Mouse (Mus musculus): ENCODE measurements at regions not wholly inside any gene's neighbourhood (a gene's known extent, or its start where the extent isn't known, plus 50 kb on each side); places are given as distances from the start of the nearest gene placed in this dataset.
"Not testable (repeated sequence)": the region's sequence is repeated elsewhere in the genome, so short reads cannot be mapped to it uniquely, and the experiment has no call there.

GRCm38 (mm10) chr5:149815879-149816278 lies 137.8 kb downstream of the B3glct start:
- DNase-seq (ENCODE audit: low read depth, low spot score) = peak; percentile 74

GRCm38 (mm10) chr5:149818812-149819211 lies 140.8 kb downstream of the B3glct start:
- peak; percentile 78 for DNase-seq (ENCODE audit: low read depth, low spot score)

GRCm38 (mm10) chr5:149823821-149824220 lies 145.8 kb downstream of the B3glct start:
- DNase-seq (ENCODE audit: low read depth, low spot score) = no peak

- peak; percentile 55 for DNase-seq (ENCODE audit: low read depth, low spot score)
Measured at GRCm38 (mm10) chr5:149827599-149827998, 149.6 kb downstream of the B3glct start.

GRCm38 (mm10) chr5:149831122-149831861 lies 153.3 kb downstream of the B3glct start:
- DNase-seq (ENCODE audit: low read depth, low spot score) = peak; percentile 92

- DNase-seq (ENCODE audit: low read depth, low spot score) = no peak
Measured at GRCm38 (mm10) chr5:149837379-149837778, 159.3 kb downstream of the B3glct start.

GRCm38 (mm10) chr5:149842491-149842890 lies 164.5 kb downstream of the B3glct start:
- no peak for DNase-seq (ENCODE audit: low read depth, low spot score)

- no peak for DNase-seq (ENCODE audit: low read depth, low spot score)
Measured at GRCm38 (mm10) chr5:149843310-149843709, 165.3 kb downstream of the B3glct start.

- DNase-seq (ENCODE audit: low read depth, low spot score) = no peak
Measured at GRCm38 (mm10) chr5:149845256-149845655, 167.2 kb downstream of the B3glct start.

- no peak for DNase-seq (ENCODE audit: low read depth, low spot score)
Measured at GRCm38 (mm10) chr5:149848465-149848864, 170.0 kb upstream of the Rxfp2 start.

- DNase-seq (ENCODE audit: low read depth, low spot score) = peak; percentile 84
Measured at GRCm38 (mm10) chr5:149851011-149851410, 167.5 kb upstream of the Rxfp2 start.

- no peak for DNase-seq (ENCODE audit: low read depth, low spot score)
Measured at GRCm38 (mm10) chr5:149852516-149852915, 166.0 kb upstream of the Rxfp2 start.

- DNase-seq (ENCODE audit: low read depth, low spot score) = peak; percentile 51
Measured at GRCm38 (mm10) chr5:149856101-149856500, 162.4 kb upstream of the Rxfp2 start.

- DNase-seq (ENCODE audit: low read depth, low spot score) = no peak
Measured at GRCm38 (mm10) chr5:149857019-149857418, 161.5 kb upstream of the Rxfp2 start.

- peak; percentile 73 for DNase-seq (ENCODE audit: low read depth, low spot score)
Measured at GRCm38 (mm10) chr5:149861489-149861962, 156.9 kb upstream of the Rxfp2 start.

- no peak for DNase-seq (ENCODE audit: low read depth, low spot score)
Measured at GRCm38 (mm10) chr5:149867926-149868325, 150.5 kb upstream of the Rxfp2 start.

GRCm38 (mm10) chr5:149869441-149869840 lies 149.0 kb upstream of the Rxfp2 start:
- DNase-seq (ENCODE audit: low read depth, low spot score) = no peak

GRCm38 (mm10) chr5:149870596-149870995 lies 147.9 kb upstream of the Rxfp2 start:
- no peak for DNase-seq (ENCODE audit: low read depth, low spot score)

- no peak for DNase-seq (ENCODE audit: low read depth, low spot score)
Measured at GRCm38 (mm10) chr5:149871521-149871920, 147.0 kb upstream of the Rxfp2 start.

GRCm38 (mm10) chr5:149873482-149874002 lies 144.9 kb upstream of the Rxfp2 start:
- peak; percentile 74 for DNase-seq (ENCODE audit: low read depth, low spot score)

GRCm38 (mm10) chr5:149874342-149874741 lies 144.1 kb upstream of the Rxfp2 start:
- DNase-seq (ENCODE audit: low read depth, low spot score) = no peak

- DNase-seq (ENCODE audit: low read depth, low spot score) = not testable (repeated sequence)
Measured at GRCm38 (mm10) chr5:149892453-149892852, 126.0 kb upstream of the Rxfp2 start.

GRCm38 (mm10) chr5:149906927-149907326 lies 111.5 kb upstream of the Rxfp2 start:
- DNase-seq (ENCODE audit: low read depth, low spot score) = no peak
